Mouse (Mus musculus): ENCODE results near the gene Cdk5rap1. TPM values are rescaled to one million over a fixed set of nuclear protein-coding genes. Genes with fewer than 3 reads are reported as not detected.

Gene Cdk5rap1
- 14.2 TPM for polyA plus RNA-seq (2014; fragmentation: Illumina TruSeq; extraction: RNeasy Lipid Tissue Mini Kit (QIAGEN cat#74804); ENCODE audit: low read depth, low replicate concordance)

DNA sequence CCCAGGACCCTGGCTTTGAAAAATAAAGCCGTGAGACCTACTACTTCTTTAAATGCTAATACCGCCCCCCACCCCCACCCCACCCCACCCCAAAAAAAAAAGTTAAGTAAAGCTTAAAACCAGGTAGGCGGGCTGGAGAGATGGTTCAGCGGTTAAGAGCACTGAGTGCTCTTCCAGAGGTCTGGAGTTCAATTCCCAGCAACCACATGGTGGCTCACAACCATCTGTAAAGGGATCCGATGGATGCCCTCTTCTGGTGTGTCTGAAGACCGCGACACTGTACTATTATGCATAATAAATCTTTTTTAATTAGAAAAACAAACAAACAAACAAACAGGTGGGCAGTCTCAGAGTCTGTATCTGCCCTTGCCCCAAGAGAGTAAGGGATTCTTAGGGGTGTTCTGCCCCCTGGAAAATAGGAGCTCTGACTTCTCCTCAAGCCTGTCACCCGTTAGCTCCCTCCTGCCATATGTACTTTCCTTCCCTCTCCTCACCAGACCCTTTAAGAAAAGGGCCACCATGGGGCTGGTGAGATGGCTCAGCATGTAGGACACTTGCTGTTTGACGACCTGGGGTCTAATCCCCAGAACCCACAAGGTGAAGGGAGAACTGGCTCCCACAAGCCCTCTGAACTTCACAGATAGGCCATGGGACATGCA lies at the start of gene Cdk5rap1:
TSS of gene Cdk5rap1 (minus strand) at position 169 of the 659 bp plus-strand sequence.

DNA sequence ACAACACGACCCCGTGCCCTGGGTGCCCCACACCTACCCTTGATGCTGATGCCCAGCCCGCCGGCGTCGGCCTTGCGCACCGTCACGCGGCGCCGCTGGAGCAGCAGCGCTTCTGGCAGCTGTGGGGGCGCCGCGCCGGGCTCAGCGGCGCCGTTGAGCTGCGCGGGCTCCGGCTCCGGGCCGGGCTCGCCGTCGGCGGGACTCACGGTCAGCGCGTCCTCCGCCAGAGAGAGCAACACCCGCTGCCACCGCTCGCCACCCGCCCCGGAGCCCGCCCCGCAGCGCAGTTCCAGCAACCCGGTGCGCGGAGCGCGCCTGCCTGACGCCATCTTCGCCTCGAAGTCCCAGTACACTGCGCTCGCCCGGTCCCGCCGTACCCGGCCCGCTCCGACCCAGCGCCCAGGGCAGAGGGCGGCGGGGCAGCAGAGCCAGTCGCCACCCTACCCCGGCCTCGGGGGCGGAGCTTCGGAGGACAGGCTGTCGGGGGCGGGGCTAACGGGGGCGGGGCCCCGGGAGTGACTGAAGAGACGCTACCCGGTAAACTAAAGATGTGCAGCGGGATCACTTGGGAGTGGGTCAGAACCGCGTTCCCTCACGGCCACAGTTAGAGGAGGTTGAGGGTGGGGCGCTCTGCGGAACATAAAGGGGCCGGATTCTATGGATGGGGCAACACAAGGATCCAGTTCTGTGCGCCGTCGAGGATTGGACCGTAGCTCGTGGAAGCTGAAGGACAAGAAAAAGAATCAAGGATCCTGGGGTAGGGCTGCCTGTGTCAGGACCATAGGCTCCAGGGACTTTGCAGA lies 35.0 kb upstream of the Cdk5rap1 start, which contains the start of gene Snta1:
TSS of gene Snta1 (minus strand) at position 457 of the 803 bp plus-strand sequence.

DNA sequence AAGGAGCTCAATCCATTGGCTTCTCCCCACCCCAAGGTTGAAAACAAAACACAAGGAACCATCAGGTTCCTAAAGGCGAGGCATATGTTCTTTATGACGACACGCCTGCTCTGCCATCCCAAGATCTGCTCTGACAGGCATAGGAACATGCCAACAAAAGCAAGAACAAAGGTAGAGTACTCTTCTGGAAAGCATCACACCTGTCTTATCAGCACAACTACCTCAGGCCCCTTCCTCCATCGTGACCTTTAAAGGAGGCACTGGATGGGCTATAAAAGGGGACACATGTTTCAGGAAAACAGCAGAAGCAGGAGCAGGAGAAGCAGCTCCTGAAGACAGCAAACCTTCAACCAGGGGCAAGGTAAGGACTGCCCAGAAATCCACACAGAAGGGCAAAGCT lies 65.9 kb downstream of the Cdk5rap1 start, which contains the start of gene Bpifb9b:
TSS of gene Bpifb9b (plus strand) at position 301 of the 400 bp plus-strand sequence.

Other genes with a start within 250 kb of the Cdk5rap1 start
- not detected for gene Bpifa3, start 242.7 kb downstream of the Cdk5rap1 start, polyA plus RNA-seq (2014; fragmentation: Illumina TruSeq; extraction: RNeasy Lipid Tissue Mini Kit (QIAGEN cat#74804); ENCODE audit: low read depth, low replicate concordance)
- gene Bpifa1, start 230.1 kb downstream of the Cdk5rap1 start, polyA plus RNA-seq (2014; fragmentation: Illumina TruSeq; extraction: RNeasy Lipid Tissue Mini Kit (QIAGEN cat#74804); ENCODE audit: low read depth, low replicate concordance), result not detected
- gene Bpifa5, start 210.4 kb downstream of the Cdk5rap1 start, polyA plus RNA-seq (2014; fragmentation: Illumina TruSeq; extraction: RNeasy Lipid Tissue Mini Kit (QIAGEN cat#74804); ENCODE audit: low read depth, low replicate concordance), result not detected
- gene Bpifb1, start 182.2 kb downstream of the Cdk5rap1 start, polyA plus RNA-seq (2014; fragmentation: Illumina TruSeq; extraction: RNeasy Lipid Tissue Mini Kit (QIAGEN cat#74804); ENCODE audit: low read depth, low replicate concordance), result not detected
- not detected for gene Bpifb5, start 149.3 kb downstream of the Cdk5rap1 start, polyA plus RNA-seq (2014; fragmentation: Illumina TruSeq; extraction: RNeasy Lipid Tissue Mini Kit (QIAGEN cat#74804); ENCODE audit: low read depth, low replicate concordance)
- not detected for gene Bpifb9a, start 115.2 kb downstream of the Cdk5rap1 start, polyA plus RNA-seq (2014; fragmentation: Illumina TruSeq; extraction: RNeasy Lipid Tissue Mini Kit (QIAGEN cat#74804); ENCODE audit: low read depth, low replicate concordance)
- not detected for gene Bpifb9b, start 65.8 kb downstream of the Cdk5rap1 start, polyA plus RNA-seq (2014; fragmentation: Illumina TruSeq; extraction: RNeasy Lipid Tissue Mini Kit (QIAGEN cat#74804); ENCODE audit: low read depth, low replicate concordance)
- gene Snta1, start 35.1 kb upstream of the Cdk5rap1 start, polyA plus RNA-seq (2014; fragmentation: Illumina TruSeq; extraction: RNeasy Lipid Tissue Mini Kit (QIAGEN cat#74804); ENCODE audit: low read depth, low replicate concordance), result 67.4 TPM
- 11.2 TPM for gene Cbfa2t2, start 63.5 kb upstream of the Cdk5rap1 start, polyA plus RNA-seq (2014; fragmentation: Illumina TruSeq; extraction: RNeasy Lipid Tissue Mini Kit (QIAGEN cat#74804); ENCODE audit: low read depth, low replicate concordance)
- not detected for gene 1700003F12Rik, start 174.1 kb upstream of the Cdk5rap1 start, polyA plus RNA-seq (2014; fragmentation: Illumina TruSeq; extraction: RNeasy Lipid Tissue Mini Kit (QIAGEN cat#74804); ENCODE audit: low read depth, low replicate concordance)
- not detected for gene Actl10, start 178.8 kb upstream of the Cdk5rap1 start, polyA plus RNA-seq (2014; fragmentation: Illumina TruSeq; extraction: RNeasy Lipid Tissue Mini Kit (QIAGEN cat#74804); ENCODE audit: low read depth, low replicate concordance)
- gene Necab3, start 185.9 kb upstream of the Cdk5rap1 start, polyA plus RNA-seq (2014; fragmentation: Illumina TruSeq; extraction: RNeasy Lipid Tissue Mini Kit (QIAGEN cat#74804); ENCODE audit: low read depth, low replicate concordance), result 0.60 TPM
- 0.42 TPM for gene E2f1, start 196.9 kb upstream of the Cdk5rap1 start, polyA plus RNA-seq (2014; fragmentation: Illumina TruSeq; extraction: RNeasy Lipid Tissue Mini Kit (QIAGEN cat#74804); ENCODE audit: low read depth, low replicate concordance)
- 35.2 TPM for gene Pxmp4, start 230.7 kb upstream of the Cdk5rap1 start, polyA plus RNA-seq (2014; fragmentation: Illumina TruSeq; extraction: RNeasy Lipid Tissue Mini Kit (QIAGEN cat#74804); ENCODE audit: low read depth, low replicate concordance)
- gene Zfp341, start 240.3 kb upstream of the Cdk5rap1 start, polyA plus RNA-seq (2014; fragmentation: Illumina TruSeq; extraction: RNeasy Lipid Tissue Mini Kit (QIAGEN cat#74804); ENCODE audit: low read depth, low replicate concordance), result 2.6 TPM
- not detected for gene 4930519P11Rik, start 240.4 kb upstream of the Cdk5rap1 start, polyA plus RNA-seq (2014; fragmentation: Illumina TruSeq; extraction: RNeasy Lipid Tissue Mini Kit (QIAGEN cat#74804); ENCODE audit: low read depth, low replicate concordance)

Measured in heart, adult 10 weeks (tissue).